Mouse (Mus musculus): ENCODE results near the gene Ccdc171.
"Not testable (repeated sequence)": the region's sequence is repeated elsewhere in the genome, so short reads cannot be mapped to it uniquely, and the experiment has no call there.

Ccdc171 gene

GRCm38 (mm10) chr4:83526270-83526987 lies 1.1 kb downstream of the Ccdc171 start:
- no peak for DNase-seq

DNA sequence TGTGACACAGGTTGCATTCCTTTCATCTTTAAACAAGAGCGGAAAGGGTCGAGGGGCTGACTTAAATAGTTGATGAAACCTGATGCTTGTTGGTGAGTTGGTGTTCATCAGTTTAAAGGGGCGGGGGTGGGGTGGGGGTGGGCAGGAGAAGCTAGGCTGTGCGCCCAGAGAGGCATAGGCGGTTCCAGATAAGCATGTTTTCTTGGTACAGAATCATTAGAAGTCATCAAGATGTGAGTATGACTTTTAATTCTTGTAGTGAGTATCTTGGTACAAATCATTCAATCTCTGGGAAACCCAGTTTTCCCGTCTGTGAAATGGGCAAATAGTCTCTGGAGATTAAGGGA lies 1.6 kb downstream of the Ccdc171 start:
- DNase-seq: no peak

- no peak for DNase-seq
Measured at GRCm38 (mm10) chr4:83527921-83528320, 2.6 kb downstream of the Ccdc171 start.

DNA sequence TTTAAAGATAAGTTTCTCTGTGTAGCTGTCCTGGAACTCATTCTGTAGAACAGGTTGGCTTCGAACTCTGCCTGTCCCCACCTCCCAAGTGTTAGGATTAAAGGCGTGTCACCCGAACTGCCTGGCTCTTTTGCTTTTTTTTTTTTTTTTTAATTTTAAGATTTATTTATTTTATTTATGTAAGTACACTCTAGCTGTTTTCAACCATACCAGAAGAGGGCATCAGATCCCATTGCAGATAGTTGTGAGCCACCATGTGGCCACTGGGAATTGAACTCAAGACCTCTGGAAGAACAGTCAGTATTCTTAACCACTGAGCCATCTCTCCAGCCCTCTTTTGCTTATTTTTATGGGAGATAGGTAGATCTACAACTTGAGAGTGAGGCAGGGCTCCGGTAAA lies 4.7 kb downstream of the Ccdc171 start:
- not testable (repeated sequence) for DNase-seq

GRCm38 (mm10) chr4:83533168-83533911 lies 8.0 kb downstream of the Ccdc171 start:
- no peak for DNase-seq

DNA sequence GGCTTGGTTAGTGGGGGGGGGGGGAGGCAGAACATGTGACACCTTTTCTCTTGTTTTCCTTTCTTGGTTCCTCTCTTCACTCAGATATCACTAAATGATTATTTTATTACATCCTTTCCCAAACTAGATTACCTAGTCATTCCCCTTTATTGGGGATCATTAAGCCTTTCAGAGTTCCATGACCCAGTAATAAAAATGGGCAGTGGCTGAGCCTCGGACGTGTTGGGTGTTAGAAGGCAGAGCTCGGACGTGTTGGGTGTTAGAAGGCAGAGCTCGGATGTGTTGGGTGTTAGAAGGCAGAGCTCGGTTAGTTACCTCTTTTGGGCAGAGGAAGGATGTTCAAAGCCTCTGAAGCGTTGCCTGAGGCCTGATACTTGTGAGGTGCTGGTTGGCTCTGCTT lies 8.7 kb downstream of the Ccdc171 start:
- no peak for DNase-seq

DNA sequence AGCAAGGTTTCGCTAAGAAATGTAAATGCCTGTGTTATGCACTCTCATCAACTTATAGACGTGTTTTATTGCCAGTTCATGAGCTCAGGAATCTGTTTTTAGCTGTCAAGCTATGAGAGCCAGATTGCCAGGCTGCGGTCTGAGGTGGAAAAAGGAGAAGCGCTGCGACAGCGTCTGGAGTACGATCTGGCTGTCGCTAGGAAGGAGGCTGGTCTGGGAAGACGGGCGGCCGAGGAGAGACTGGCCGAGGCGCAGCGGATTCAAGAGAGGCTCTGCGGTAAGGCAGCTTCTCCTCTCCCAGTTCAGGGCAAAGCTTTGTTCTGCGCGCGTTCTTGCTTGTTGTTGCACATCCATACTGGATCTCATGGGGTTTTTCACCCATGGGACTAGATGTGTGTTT lies 24.2 kb downstream of the Ccdc171 start:
- DNase-seq: no peak

GRCm38 (mm10) chr4:83567190-83568113 lies 42.1 kb downstream of the Ccdc171 start:
- DNase-seq: no peak

GRCm38 (mm10) chr4:83568145-83568544 lies 42.8 kb downstream of the Ccdc171 start:
- not testable (repeated sequence) for DNase-seq

GRCm38 (mm10) chr4:83570569-83570968 lies 45.2 kb downstream of the Ccdc171 start:
- no peak for DNase-seq

- no peak for DNase-seq
Measured at GRCm38 (mm10) chr4:83571033-83571432, 45.7 kb downstream of the Ccdc171 start.

- DNase-seq: no peak
Measured at GRCm38 (mm10) chr4:83572521-83572920, 47.2 kb downstream of the Ccdc171 start.

DNA sequence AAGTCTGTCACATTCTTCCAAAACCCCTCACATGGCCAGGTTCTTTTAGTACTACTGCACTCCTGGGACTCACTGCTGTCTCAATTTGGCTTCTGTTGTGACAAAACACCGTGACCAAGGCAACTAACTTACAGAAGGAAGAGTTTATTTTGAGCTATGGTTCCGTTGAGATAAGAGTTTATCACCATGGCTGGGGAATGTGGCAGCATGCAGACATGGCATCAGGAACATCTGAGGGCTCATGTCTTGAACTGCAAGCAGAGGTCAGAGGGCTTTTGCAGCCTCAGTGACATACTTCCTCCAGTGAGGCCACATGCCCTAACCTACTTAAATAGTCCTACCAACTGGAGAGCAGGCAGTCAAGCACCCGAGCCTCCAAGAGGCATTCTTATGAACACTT lies 51.0 kb downstream of the Ccdc171 start:
- DNase-seq: no peak

DNA sequence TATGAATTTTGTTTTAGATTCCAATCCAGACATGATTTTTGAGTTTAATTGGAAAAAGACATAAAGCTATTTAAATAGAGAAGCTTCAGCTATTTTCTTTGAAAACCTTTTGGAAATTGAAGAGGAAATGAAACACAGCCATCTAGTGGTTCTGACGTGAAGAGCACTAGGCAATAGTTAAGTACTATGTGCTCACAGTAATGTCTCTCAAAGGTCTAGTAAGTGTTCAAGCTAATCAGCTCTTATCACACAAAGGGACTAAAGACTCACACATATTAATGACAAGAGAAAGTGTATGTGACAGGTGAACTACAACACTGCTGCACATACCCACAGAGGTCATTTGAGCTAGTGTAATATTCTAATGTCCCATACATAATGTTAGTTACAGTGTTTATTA lies 54.8 kb downstream of the Ccdc171 start:
- DNase-seq: no peak

DNA sequence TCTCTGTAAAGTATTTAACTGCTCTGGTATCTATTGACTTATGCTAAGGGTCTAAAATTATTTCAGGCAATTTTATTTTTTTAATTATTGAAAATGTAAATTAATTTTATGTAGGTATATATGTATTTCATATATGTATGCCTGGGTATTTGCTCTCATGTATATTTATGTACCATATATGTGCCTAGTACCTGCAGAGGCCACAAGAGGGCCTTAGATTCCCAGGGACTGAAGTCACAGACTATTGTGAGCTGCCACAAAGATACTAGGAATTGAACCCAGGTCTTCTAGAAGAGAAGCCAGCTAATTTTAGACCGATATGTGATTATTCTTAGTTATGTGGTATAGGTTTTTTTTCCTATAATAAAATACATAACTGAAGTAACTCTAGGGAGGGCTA lies 62.2 kb downstream of the Ccdc171 start:
- no peak for DNase-seq

GRCm38 (mm10) chr4:83596486-83596885 lies 71.1 kb downstream of the Ccdc171 start:
- no peak for DNase-seq

- DNase-seq: no peak
Measured at GRCm38 (mm10) chr4:83611111-83611510, 85.8 kb downstream of the Ccdc171 start.

GRCm38 (mm10) chr4:83623021-83623711 lies 97.8 kb downstream of the Ccdc171 start:
- not testable (repeated sequence) for DNase-seq

GRCm38 (mm10) chr4:83623732-83624131 lies 98.4 kb downstream of the Ccdc171 start:
- no peak for DNase-seq

- no peak for DNase-seq
Measured at GRCm38 (mm10) chr4:83651453-83651852, 126.1 kb downstream of the Ccdc171 start.

- no peak for DNase-seq
Measured at GRCm38 (mm10) chr4:83655396-83655795, 130.1 kb downstream of the Ccdc171 start.

DNA sequence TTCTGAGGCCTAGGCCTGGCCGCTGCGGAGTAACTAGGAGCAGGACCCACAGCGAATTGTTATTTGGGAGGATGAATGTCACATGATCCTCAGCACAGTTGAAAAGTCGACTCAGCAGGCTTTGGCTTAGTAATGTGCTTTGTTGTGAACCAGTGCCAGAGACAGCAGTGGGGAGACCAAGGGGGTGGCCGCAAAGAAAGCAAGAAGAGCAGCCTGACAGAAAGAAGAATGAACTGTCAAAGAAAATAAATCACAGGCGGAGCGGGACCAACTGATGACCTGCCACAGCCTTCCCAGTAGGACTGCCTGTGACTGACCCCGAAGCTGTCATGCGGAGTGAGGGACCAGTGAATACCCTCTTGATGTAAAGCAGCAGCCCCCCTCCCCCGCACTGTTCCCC lies 131.2 kb downstream of the Ccdc171 start:
- DNase-seq: no peak

- no peak for DNase-seq
Measured at GRCm38 (mm10) chr4:83657021-83657420, 131.7 kb downstream of the Ccdc171 start.
